Mouse (Mus musculus) splenic B cell, adult 2 months (primary cell): Measurements from ENCODE around the gene Gm12117.

Experiments used
- DNase-seq: peaks from one replicate; pipeline ENCODE4 v3.0.0-alpha.2; 2011; ENCODE audit warnings: low read depth, low spot score
- H3K27me3 ChIP-seq: 2 replicates; pipeline ENCODE4 v1.6.1; 2012; ENCODE audit warnings: mild to moderate bottlenecking, low read length, moderate library complexity, mixed read lengths; ENCODE audit not compliant: control insufficient read depth, poor library complexity, insufficient read depth, severe bottlenecking
- H3K36me3 ChIP-seq: 2 replicates; pipeline ENCODE4 v1.6.1; 2012; ENCODE audit warnings: mild to moderate bottlenecking, low read length, moderate library complexity, mixed read lengths; ENCODE audit not compliant: control insufficient read depth, poor library complexity, insufficient read depth, severe bottlenecking

Gene Gm12117

DNA sequence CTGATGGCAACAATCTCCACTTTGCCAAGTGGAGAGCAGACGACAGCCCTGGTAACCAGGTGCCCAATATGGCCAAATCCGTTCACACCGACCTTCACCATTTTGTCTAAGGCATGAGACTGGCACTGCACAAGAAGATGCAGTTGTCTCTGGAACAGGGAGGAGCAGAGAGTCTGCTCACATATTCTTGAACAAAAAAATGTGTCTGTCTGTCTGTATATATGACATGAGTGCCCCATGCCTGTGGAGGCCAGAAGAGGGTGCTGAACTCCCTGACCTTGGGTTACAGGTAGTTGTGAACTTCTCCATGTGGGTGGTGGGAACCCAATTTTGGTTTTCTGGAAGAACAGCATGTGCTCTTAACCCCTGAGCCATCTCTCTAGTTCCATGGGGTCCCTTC, at the start of gene Gm12117:
Gene Gm12117, minus strand, starts transcription at position 101 of the 400 bp plus-strand sequence.
- no peaks in the 10 kb centered on the region for H3K36me3 ChIP-seq
- no peak for DNase-seq

DNA sequence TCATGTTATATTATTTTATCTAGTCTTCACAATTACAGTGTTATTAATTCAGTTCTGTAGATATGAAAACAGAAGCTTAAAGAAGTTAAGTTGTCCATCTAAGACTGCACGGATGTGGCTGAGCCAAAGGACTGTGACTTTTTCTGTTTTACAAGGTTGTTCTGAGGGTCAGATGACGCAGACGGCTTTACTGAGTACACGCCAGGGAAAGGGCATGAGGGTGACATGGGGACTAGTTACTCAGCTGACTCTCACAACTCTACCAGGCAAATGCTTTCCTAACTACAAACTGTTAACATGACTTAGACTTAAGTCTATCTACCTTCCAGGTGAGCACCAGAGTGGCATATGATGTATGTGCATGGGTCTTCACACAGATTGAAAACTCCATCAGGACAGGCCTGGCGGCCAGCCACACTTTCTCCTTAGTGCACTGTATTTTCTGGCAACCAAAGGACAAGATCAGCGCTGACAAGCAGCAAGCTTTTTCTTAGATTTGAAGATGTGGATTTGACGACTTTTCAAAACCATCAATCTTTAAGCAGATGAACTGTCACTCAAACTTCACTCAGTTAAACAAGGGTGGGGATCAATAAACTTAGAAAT, 42.6 kb upstream of the Gm12117 start:
- DNase-seq = no peak
- no peaks in the 10 kb centered on the region for H3K27me3 ChIP-seq
- no peaks in the 10 kb centered on the region for H3K36me3 ChIP-seq

More for the DNA sequence above, at the start of gene Gm12117:
- H3K27me3 ChIP-seq = no peaks in the 10 kb centered on the region

DNA sequence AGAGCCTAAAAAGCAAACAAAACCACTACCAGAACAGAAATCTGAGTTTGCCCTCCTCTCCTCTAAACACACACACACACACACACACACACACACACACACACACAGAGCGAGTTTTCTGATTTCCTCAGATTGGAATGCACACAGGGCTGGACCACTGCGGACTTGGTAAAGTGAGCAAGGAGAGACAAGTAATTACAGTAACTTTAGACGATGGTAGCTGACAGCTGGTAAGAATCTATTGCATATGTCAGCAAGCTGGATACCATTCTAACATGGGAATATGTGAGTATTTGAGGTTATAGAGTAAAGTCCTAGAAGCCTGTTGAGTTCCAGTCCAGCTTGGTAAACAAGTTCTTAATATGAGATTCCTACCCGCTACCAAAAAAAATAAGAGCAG, 33.0 kb upstream of the Gm12117 start:
- no peak for DNase-seq

DNA sequence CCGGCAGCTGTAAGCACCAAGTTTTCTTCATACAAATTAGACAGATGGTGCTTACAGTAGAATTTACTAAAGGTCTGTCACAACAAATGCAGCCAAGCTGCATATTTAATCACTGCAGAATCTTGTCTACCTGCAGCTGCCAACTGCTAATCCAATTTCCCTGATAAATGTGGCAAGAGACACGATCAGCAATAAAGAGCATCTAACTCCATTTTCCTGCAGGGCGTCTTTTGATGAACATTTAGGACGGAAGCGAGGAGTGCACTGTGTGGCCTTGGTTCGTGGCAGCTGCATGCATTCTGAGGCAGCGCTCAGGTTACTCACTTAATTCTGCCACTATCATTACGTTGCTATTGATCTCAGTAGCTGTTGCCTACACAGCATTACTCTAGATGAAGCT, 24.3 kb upstream of the Gm12117 start:
- Histone ChIP-seq H3K36me3 (no peaks in the 10 kb centered on the region), H3K27me3 (no peaks in the 10 kb centered on the region)
- no peak for DNase-seq

More for the DNA sequence above, 33.0 kb upstream of the Gm12117 start:
- H3K27me3 ChIP-seq = no peaks in the 10 kb centered on the region
- no peaks in the 10 kb centered on the region for H3K36me3 ChIP-seq

DNA sequence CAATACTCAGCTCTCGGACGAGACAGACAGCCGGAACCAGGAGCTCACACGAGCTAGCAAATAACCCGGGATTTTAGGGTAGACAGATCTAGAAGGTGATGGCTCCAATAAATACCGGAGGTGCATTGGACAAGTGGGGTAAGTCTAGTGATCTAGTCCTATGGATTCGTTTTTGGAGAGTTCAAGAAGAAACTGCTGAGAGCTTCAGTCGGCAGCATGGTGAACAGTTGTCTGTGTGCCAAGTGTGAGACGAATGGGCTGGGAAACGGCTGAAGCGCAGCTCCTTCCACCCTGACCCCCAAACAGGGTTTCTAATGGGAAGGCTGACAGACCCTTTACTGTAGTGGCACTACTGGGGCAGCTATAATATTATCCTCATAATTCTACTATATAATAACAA, 22.8 kb upstream of the Gm12117 start:
- no peaks in the 10 kb centered on the region for H3K27me3 ChIP-seq
- no peaks in the 10 kb centered on the region for H3K36me3 ChIP-seq
- no peak for DNase-seq

DNA sequence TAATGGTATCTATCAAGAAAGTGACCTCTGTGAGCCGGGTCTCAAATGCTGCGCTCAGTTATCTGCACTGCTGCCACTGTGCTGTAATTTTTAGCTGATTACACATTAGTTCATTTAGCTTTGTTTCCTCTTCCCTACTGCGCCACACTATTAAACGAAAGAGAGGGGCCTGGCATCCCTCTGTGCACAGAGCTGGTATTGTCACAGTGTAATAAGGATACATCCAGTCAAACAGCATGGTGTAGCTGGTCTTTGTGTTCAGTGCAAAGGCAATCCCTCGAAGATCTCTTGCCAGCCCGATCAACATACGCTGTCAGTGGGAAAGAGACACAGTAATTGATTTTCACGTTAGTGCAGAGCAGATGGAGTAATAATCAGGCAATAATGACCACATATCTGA, 20.6 kb upstream of the Gm12117 start:
- DNase-seq = no peak
- Histone ChIP-seq H3K36me3 (no peaks in the 10 kb centered on the region), H3K27me3 (no peaks in the 10 kb centered on the region)

DNA sequence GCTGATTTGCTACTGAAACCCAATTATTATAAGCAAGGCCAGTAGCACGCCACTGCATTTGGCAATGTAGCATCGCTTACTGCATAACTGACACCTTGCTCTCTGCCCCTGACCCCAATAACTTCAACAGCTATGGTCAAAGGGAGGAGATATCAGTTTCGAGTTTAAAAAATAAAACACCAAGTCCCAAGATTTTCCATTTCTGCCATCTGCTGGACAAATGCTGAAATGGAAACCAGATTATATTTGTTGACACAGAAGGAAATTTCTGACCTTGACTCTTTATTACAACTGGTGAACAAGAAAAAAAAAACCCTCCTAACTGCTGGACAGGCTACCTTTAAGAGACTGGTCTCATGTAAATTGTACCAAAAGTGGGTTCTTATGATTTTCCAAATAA, 18.9 kb upstream of the Gm12117 start:
- no peak for DNase-seq
- H3K36me3 ChIP-seq = no peaks in the 10 kb centered on the region
- no peaks in the 10 kb centered on the region for H3K27me3 ChIP-seq

DNA sequence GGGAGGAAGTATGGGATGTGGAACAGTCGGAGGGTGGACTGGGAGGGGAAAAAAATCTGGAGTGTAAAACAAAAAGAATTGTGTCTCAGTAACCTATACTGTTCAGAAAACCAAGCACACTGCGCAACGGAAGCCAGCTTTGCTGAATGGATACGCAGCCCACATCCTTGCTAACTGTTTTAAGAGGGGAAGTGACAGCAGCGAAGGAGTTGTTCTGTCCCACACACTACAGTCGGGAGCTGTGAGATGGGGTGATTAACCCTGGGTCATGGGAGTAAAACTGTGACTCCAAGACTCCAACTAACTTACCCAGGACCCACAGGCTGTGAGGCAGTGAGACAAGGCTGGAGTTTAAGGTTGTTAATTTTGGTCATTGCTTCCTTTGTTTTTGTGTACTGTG, 17.5 kb upstream of the Gm12117 start:
- Histone ChIP-seq H3K36me3 (no peaks in the 10 kb centered on the region), H3K27me3 (no peaks in the 10 kb centered on the region)
- no peak for DNase-seq

DNA sequence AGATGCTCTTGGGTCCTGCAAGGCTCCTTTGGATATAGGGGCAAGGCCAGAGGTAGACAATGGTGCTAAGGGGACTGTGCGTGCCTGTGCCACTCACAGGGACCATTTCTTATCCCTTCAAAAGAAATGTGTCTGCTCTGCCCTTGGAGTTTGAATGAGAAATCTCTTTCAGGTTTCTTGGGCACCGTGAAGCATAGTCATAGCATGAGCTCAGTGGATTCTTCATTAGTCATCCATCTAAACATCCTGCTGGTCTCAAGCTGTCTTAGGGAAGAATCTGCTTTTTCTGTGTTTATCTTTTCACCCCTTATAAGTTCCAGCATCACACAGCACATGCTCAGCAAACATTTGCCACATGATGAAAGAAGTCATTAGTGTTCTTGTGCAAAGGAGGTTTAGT, 2.0 kb upstream of the Gm12117 start:
- H3K27me3 ChIP-seq = no peaks in the 10 kb centered on the region
- no peak for DNase-seq

DNA sequence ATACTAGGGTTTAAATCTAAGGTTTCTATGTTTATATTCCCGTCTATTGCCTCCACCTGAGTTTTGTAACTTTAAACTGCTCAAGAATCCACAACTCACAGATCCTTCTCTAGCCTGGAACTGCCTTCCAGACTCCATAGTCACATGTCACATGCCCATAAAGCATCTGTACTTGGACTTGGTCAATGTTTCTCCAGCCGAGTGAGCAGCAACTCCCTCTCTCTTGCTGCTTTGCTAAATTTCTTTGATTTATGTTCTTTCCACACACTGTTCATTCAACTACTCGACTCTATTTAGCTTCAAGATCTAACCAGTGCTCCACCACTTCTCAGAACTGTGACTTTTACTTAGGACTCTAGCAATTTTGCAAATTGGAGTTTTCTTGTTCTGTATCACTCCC, 1.7 kb downstream of the Gm12117 start:
- DNase-seq = no peak
- Histone ChIP-seq H3K36me3 (no peaks in the 10 kb centered on the region), H3K27me3 (no peaks in the 10 kb centered on the region)

More for the DNA sequence above, 2.0 kb upstream of the Gm12117 start:
- H3K36me3 ChIP-seq = no peaks in the 10 kb centered on the region

DNA sequence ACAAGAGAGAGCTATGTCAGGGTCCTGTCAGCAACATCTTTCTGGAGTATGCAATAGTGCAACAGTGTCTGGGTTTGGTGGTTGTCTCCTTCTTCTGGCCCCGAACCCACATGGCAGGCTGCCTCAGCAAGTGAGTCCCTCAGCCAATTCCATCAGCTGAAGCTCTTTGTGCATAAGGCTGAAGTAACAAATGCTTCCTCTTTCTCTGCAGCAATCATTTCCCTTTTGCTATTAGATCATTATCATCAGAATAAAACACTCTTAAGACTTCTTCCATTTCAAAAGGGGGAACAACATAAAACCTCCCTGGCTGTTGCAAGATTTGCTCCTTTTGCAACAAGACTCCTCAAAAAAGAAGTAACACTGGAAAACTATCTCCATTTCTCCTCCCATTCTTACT, 2.2 kb downstream of the Gm12117 start:
- H3K36me3 ChIP-seq = no peaks in the 10 kb centered on the region
- no peak for DNase-seq
- no peaks in the 10 kb centered on the region for H3K27me3 ChIP-seq

DNA sequence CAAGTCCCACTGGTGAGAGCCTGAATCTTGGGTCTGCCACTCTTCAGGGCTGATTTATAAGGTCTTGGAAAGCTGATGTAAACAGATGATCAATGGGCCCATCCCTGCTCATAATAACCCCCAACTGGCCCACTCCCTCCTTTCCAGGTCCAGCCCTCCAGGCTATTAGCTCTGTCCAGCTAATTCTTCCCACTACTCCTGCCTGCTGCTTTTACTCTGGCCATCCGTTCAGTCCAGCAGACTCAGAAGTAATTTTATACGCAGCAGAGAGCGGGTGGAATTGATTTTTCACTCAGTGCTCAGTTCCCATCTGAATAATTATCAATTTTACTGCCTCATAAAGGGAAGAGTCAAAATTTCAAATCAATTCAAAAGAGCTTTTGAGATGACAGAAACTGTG, 36.2 kb downstream of the Gm12117 start:
- no peaks in the 10 kb centered on the region for H3K36me3 ChIP-seq
- no peak for DNase-seq
- H3K27me3 ChIP-seq = no peaks in the 10 kb centered on the region

DNA sequence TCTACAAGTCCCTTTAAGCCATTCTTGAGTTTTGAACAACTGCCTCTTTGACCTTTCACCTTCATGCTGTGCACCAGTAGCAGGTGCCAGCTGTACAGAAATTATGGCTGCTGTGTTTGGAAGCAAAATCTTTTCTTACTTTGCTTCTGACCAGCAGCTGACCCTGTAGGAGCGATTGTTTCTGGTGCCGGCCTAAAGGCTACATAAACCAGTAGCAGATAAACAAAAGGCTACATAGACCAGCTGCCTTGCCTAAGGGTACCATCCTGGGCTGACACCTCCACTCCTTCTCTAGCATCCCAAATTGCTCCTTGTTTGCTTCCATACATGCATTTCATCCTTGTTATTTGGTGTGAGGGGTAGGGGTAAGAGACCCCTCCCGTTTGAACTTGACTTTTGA, 42.4 kb downstream of the Gm12117 start:
- Histone ChIP-seq H3K27me3 (no peaks in the 10 kb centered on the region), H3K36me3 (no peaks in the 10 kb centered on the region)
- no peak for DNase-seq

DNA sequence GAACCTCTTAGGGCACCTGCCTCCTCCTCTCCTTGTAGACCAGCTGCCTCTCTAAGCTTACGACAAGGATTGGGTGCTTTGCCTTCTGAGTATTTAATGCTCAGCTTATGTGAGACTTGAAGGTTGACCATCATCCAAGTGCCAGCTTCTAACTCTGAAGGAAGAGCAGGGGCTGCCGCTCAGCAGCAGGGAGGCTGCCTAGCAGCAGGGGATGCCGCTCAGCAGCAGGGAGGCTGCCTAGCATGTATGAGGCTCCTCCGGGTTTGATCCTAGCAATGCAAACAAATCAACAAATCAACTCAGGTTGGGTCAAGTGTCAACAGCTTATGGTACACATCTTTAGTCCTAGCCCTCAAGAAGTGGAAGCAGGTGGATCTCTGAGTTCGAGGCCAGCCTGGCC, 44.5 kb downstream of the Gm12117 start:
- no peak for DNase-seq
- Histone ChIP-seq H3K27me3 (no peaks in the 10 kb centered on the region), H3K36me3 (no peaks in the 10 kb centered on the region)

DNA sequence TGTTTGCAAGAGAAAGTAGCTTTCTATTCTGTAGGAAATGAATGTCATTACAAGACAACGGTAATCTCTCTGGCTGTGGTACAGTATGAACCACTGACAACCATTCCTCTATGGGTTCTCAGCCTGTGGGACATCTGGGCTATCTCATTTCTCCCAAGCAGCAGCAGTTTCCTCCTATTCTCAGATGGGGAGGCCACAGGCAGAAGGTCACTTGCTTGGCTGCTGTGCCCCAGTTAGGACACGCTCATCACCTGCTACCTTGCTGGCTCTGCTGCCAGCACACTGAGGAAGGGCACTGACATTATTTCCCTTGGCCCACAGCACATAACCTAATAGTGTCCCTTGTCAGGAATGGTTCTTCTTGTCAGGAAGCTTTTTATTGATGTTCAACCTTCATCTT, 48.4 kb downstream of the Gm12117 start:
- DNase-seq = no peak
- no peaks in the 10 kb centered on the region for H3K27me3 ChIP-seq
- H3K36me3 ChIP-seq = no peaks in the 10 kb centered on the region

DNA sequence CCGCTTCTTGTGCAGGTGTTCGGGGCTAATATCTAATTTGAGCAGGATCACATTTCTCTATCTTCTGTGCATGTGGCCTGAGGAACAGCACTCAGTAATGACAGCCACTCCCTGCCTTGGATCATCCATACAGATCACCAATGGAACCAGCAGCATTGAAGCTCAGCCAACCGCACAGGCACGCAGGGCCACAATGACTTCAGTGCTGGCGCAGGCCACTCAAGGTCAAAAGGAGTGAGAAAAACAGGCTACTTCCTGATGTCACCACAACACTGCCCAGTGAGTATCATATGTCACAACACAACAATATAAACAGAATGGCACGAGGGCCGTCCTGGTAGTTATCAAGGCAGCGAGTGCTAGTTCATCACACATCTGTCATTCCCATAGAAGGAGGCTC, 50.0 kb downstream of the Gm12117 start:
- no peak for DNase-seq
- Histone ChIP-seq H3K27me3 (no peaks in the 10 kb centered on the region), H3K36me3 (no peaks in the 10 kb centered on the region)
